Mouse (Mus musculus) kidney, postnatal 25 days (tissue): Measurements from ENCODE around the gene Bmt2.
A peak's percentile ranks its signal among the peaks of the same experiment; 100 is the strongest.

Experiments
- DNase-seq, 2 experiments: peaks; one replicate each; pipeline ENCODE4 v3.0.0; 2021; ENCODE audit warnings: mixed read lengths in 2 of 2

Gene Bmt2

GRCm38 (mm10) chr6:13677818-13678282 is at the start of gene Bmt2:
Bmt2 (minus strand) TSS chr6:13677966.
- peak; percentile 100 for DNase-seq

- no peak for DNase-seq
These were observed 44.4 kb upstream of the Bmt2 start for GRCm38 (mm10) chr6:13722166-13722565.

GRCm38 (mm10) chr6:13714867-13715266 is 37.1 kb upstream of the Bmt2 start:
- DNase-seq: no peak

GRCm38 (mm10) chr6:13696882-13697281 is 19.1 kb upstream of the Bmt2 start:
- no peak for DNase-seq

- DNase-seq: no peak
These were observed 17.5 kb upstream of the Bmt2 start for GRCm38 (mm10) chr6:13695103-13695845.

GRCm38 (mm10) chr6:13691657-13692294 is 14.0 kb upstream of the Bmt2 start:
- no peak for DNase-seq

- no peak for DNase-seq
These were observed 12.6 kb upstream of the Bmt2 start for GRCm38 (mm10) chr6:13690398-13690797.

GRCm38 (mm10) chr6:13683929-13684595 is 6.3 kb upstream of the Bmt2 start:
- DNase-seq: no peak

- DNase-seq: no peak
These were observed 583 bp upstream of the Bmt2 start for GRCm38 (mm10) chr6:13678349-13678748.

- DNase-seq: peak; percentile 57 to 70
These were observed 515 bp downstream of the Bmt2 start for GRCm38 (mm10) chr6:13677141-13677761.

GRCm38 (mm10) chr6:13676196-13676595 is 1.6 kb downstream of the Bmt2 start:
- no peak for DNase-seq

- DNase-seq: no peak
These were observed 3.0 kb downstream of the Bmt2 start for GRCm38 (mm10) chr6:13674600-13675305.

- no peak for DNase-seq
These were observed 12.1 kb downstream of the Bmt2 start for GRCm38 (mm10) chr6:13665646-13666045.

- no peak for DNase-seq
These were observed 19.8 kb downstream of the Bmt2 start for GRCm38 (mm10) chr6:13658016-13658415.

- DNase-seq: no peak
These were observed 23.7 kb downstream of the Bmt2 start for GRCm38 (mm10) chr6:13654081-13654480.

- no peak for DNase-seq
These were observed 25.5 kb downstream of the Bmt2 start for GRCm38 (mm10) chr6:13652284-13652683.

- DNase-seq: no peak
These were observed 26.9 kb downstream of the Bmt2 start for GRCm38 (mm10) chr6:13650854-13651253.

- DNase-seq: no peak
These were observed 29.5 kb downstream of the Bmt2 start for GRCm38 (mm10) chr6:13648305-13648704.

- no peak for DNase-seq
These were observed 41.2 kb downstream of the Bmt2 start for GRCm38 (mm10) chr6:13636582-13636989.

GRCm38 (mm10) chr6:13632571-13632970 is 45.2 kb downstream of the Bmt2 start:
- no peak for DNase-seq

- DNase-seq: no peak
These were observed 47.2 kb downstream of the Bmt2 start for GRCm38 (mm10) chr6:13630607-13631006.

GRCm38 (mm10) chr6:13619618-13620017 is 58.1 kb downstream of the Bmt2 start:
- DNase-seq: no peak

GRCm38 (mm10) chr6:13617110-13617509 is 60.7 kb downstream of the Bmt2 start:
- no peak for DNase-seq
